Mouse (Mus musculus): ENCODE results near the gene Gm853.

Gm853 gene

DNA sequence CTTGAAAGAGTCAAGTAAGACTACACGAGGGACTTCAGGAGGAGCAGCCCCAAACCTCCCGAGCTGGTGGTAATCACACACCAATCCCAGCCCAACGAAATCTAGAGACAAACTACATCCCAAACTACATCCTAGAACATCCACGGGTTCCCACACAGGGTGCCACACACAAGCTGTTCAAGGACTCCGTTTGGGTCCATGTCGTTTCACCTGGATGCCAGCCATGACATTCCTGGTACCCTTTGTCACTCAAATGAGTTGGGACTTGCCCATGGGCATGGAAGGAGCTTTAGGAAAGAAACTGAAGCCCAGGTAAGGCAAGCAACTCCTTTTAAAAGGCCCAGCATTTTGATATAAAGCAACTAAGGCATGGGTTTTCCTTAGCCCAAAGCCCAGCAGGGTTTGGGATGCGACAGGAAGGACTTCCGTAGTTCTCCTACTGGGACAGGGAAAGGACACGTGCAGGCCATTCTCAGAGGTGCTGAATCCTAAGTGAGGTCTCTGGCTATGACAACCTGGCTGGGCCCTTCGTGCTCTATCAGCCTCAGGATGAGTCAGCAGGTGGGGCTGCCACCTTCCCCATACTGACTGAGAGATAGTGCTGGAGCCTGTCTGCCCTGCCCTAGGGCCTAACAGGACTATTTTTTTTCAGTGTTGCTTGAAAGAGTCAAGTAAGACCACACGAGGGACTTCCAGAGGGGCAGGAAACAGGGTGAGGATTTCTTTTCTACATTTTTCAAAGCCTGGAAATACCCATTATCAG is 49.0 kb downstream of the Gm853 start:
- no peak for DNase-seq

DNA sequence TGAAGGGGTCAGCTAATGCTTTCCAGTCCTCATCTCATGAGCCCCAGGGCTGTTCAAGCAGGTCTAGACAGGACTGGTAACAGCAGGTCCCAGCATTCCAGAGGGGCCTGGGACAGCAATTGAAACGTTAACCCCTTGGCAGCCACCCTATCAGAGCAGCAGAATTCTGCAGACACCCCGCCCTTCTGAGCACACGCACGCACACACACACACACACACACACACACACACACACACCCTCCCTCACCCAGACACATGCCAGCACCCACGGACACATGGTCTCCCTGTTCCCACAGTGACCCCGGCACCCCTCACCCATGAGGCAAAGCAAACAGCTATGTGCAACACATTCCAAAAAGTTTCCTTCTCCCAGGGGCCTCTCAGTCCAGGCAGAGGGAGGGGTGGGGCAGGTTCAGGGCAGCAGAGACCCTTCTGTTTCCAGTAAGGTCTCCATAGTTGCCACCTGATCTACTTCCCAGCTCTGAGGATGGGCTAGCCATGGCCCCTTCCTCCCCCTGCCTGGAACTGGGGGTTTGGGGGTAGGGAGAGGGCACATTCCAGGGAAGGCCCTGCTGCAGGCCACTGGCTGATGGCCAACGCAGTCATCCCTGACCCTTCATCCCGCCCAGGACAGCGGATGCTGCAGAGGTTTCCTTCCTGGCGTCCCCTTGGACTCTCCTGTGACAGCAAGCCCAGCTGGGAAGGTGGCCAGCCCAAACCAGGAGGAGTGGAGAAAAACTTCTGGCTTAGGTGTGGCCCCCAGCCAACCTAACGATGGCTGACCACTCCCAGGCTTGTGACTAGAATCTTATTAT is 50.0 kb downstream of the Gm853 start:
- no peak for DNase-seq

DNA sequence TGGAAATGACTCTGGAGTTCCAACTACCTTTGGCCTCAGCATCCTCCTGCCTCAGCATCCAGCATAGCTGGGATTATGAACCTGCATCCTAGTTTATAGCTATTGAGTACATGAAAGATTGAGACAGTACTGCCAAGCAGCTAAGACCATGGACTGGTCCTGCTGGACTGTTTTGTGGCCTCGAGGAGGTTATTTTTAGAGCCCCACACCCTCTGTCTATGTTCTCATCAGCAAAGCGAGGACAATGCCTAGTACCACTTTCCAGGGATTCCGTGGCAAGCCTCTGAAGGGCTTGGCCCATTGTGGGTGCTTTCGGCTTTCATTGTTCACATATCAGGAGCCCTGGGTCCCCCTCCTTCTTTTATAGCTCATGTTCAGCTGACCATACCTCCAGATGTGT is 51.8 kb downstream of the Gm853 start:
- no peak for DNase-seq

DNA sequence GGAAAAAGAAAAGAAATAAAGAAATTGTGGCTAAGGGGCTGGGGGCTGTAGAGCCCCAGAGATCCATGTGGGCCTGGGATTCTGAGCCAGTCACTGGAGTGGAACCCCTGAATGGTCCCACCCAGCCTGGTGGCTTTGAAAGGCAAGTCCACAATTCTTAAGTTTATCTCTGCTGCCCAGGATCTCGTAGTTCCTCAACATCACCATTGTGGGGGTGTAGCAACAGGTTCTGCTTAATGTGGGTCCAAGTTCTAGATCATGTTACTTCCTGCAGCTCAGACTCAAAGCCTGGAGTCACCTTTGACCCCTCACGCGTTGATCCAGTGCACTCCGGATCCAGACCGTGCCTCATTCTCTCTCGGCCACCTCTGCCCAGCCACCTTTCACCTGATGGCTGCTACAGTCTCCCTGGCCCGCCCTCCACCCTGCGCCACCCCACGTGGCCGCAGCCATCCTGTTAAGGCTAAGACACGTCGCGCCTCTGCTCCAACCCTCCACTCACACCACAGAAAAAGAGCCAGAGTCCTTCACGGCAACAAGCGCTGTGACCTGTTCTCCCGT is 52.7 kb downstream of the Gm853 start:
- DNase-seq = no peak

DNA sequence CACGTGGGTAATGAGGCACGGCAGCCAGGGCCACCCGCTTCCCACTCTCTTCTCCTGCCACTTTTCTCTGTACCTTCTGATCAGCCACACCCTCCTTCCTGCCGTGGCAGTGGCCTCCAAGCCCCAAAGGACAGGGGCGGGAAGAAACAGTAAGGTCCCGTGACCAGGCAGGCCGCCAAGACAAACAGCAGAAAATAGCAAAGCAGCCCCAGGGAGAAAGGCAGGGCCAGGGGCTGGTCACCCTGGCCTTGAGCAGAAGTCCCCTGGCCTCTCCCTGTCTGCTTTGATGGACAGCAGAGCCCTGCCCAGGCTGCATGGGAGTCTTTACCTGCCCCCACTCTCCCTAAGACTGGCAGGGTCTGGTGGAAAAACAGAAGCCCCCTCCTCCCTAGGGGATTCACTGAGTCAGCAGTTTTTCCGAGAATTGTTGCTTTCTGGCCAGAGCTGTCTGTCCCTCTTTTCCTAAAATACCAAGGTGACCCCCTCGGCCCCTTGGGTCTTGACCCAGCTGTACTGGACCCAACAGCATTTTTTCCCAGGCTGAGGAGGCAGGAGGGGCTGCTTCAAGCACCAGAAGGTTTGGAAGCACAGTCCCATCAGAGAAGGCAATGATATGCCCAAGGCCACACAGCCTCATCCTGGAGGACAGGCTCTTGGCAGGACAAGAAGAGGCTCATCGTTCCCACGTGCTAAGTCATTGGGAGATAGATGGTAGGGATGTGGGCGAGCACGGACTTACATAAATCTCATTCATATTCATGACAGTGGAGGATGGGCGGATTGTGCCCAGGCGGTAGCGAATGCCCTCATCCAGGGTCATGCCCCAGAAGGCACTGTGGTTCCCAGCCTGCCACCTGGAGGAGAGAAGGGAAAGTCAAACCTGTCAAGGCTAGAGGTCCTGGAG is 53.7 kb downstream of the Gm853 start:
- peak in 1 of 2 experiments; percentile 24 for DNase-seq

DNA sequence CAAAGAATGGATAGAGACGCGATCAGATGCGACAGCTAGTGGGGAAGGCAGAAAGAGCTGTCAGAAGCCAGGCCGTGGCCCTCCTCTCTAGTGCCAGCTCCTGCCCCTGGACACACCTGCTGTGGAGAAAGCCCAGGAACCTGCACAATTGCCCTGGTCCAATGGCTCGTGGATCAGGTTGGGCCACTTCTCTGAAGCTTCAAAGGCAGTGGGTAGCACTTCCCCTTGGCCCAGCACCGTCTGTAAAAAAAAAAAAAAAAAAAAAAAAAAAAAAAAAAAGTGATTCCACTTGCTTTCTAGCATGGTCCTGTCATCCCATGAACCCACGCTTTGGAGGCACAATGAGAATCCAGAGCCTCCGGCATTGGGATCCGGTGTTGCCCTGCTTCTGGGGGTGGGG is 54.4 kb downstream of the Gm853 start:
- no peak for DNase-seq

DNA sequence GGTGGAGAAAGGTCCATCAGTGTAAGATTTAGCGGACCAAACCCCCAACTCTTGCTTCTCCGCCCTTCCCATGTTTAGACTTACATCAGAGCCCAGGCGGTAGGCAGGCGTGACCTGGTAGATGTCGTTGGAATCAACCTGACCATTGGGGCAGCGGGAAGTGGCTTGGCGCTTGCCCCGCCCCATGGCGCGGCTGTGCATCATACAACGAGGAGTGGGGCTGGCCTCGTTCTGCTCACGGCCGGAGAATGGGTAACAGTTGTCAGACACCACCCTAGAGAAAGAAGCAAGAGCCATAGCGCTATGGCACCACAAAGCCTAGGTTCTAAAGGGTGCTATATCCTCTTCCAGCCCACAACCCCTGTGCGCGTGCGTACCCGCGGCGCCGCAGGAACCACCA is 54.9 kb downstream of the Gm853 start:
- no peak for DNase-seq

DNA sequence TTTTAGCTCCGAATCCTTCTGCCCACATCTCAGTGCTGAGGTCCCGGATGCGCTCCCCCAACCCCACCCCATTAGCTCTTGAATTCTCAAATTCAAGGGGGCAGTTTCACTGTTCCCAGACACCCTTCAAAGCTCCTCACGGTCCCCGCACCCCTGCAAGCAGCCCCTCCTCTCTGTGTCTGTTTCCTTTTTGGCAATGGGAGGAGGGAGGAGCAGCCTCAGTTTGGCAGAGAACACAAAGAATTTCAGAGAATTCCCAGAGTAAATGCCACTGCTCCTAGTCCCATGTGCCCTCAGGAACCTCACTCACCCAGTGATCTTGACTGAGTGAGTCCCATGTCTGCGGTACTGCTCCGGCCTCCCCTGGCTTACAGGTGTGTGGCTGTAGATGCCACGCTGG is 55.6 kb downstream of the Gm853 start:
- DNase-seq = no peak

DNA sequence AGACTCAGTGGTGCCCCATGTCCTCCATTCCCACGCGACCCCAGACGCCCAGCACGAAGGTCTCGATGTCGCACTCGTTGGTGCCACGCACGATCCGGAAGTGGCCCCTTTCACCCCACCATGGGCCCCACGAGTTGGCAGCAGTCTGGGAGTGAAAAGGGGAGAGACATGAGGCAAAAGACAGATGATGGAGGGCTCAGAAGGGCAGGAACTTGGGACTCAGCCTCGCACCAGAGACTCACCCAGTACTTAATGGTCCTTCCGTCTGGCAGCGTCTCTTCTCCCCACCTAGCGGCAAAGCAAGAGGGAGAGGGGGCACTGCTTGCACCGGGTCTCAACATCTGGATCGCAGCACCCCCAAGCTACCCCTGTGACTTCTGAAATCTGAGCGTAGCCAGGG is 56.1 kb downstream of the Gm853 start:
- DNase-seq = no peak

DNA sequence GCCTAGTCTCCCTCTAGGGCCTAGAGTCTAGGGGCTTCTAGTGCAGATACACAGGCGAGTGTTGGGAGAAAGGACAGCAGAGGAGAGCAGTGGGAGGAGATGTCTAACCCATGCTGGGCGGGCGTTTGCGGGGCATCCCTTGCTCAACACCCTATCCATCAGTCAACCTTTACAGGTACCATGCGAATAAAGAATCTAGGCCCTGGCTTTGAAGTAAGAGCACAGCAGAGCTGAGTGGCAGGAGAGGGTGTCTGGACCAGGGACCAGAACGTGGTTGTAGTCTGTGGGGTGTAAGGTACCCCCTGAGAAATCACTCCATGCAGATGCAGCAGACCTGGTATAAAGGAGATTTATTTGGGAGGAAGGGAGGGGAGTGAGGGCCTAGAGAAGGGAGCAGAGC is 58.1 kb downstream of the Gm853 start:
- DNase-seq = no peak

DNA sequence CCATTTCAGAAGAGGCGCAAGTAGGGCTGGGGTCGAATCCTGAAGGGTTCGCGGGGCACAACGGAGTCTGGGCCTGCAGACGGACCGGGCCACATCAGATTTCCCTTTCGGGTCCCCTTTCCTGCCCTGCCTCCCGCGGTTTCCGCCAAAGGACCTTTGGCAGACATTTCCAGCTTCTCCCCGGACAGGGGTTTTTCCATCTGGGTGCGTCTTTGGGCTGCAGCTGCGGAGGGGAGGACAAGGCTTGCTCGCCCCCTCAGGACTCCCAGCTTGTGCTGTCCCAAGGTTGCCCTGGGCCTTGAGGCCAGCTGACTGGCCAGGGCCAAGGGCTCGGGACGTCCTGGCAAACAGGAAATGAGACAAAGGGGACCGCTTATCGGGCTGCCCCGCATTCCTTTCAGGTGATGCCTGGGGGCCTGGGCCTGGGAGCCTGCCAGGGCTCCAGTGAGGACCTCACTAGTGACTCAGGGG is 58.8 kb downstream of the Gm853 start:
- no peak for DNase-seq

DNA sequence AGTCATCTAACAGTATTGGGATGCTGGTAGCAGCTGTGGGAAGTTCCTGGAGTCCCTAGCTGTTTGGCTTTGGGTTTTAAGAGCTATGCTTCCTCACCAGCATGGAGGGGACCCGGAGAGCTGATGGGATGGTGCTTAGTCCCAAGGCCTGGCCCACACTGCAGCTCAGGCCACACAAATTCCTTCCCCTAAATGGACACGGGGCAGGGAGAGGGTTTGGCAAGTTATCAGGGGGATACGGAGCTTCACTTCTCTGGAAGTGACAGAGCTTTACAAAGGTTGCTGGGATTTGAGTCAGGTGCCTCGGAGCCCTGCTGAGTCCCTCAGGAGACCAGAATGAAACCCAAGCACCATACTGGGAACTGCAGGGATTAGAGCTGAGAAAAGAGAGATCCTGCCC is 60.9 kb downstream of the Gm853 start:
- DNase-seq = no peak
